Mouse (Mus musculus): ENCODE measurements around the gene Fbxo8. TPM values are rescaled to one million over a fixed set of nuclear protein-coding genes. Genes with fewer than 3 reads are reported as not detected.
A peak's percentile ranks its signal among the peaks of the same experiment; 100 is the strongest.

Fbxo8 gene
- total RNA-seq (2015) (26.5 and 36.7 TPM in 2 replicates), total RNA-seq (2017) (6.3 and 6.8 TPM in 2 replicates)

- ATAC-seq (replicated peaks; ENCODE audit: poor library complexity): peak; percentile 67
Measured at GRCm38 (mm10) chr8:56550558-56551360, at the start of gene Fbxo8, which contains the start of gene Cep44. Gene Fbxo8 (plus strand): TSS chr8:56551090. Gene Cep44 (minus strand): TSS chr8:56551047.

GRCm38 (mm10) chr8:56501911-56502310 is 49.0 kb upstream of the Fbxo8 start:
- no peak for ATAC-seq (replicated peaks; ENCODE audit: poor library complexity)

GRCm38 (mm10) chr8:56508318-56508951 is 42.5 kb upstream of the Fbxo8 start:
- no peak for ATAC-seq (replicated peaks; ENCODE audit: poor library complexity)

GRCm38 (mm10) chr8:56508952-56509479 is 41.9 kb upstream of the Fbxo8 start:
- no peak for ATAC-seq (replicated peaks; ENCODE audit: poor library complexity)

GRCm38 (mm10) chr8:56518848-56519247 is 32.0 kb upstream of the Fbxo8 start:
- ATAC-seq (replicated peaks; ENCODE audit: poor library complexity): no peak

- no peak for ATAC-seq (replicated peaks; ENCODE audit: poor library complexity)
Measured at GRCm38 (mm10) chr8:56520249-56520648, 30.6 kb upstream of the Fbxo8 start.

- no peak for ATAC-seq (replicated peaks; ENCODE audit: poor library complexity)
Measured at GRCm38 (mm10) chr8:56521051-56521450, 29.8 kb upstream of the Fbxo8 start.

GRCm38 (mm10) chr8:56528869-56529268 is 22.0 kb upstream of the Fbxo8 start:
- no peak for ATAC-seq (replicated peaks; ENCODE audit: poor library complexity)

- peak; percentile 90 for ATAC-seq (replicated peaks; ENCODE audit: poor library complexity)
Measured at GRCm38 (mm10) chr8:56530359-56530758, 20.5 kb upstream of the Fbxo8 start.

GRCm38 (mm10) chr8:56540706-56541105 is 10.2 kb upstream of the Fbxo8 start:
- ATAC-seq (replicated peaks; ENCODE audit: poor library complexity): no peak

GRCm38 (mm10) chr8:56547866-56548265 is 3.0 kb upstream of the Fbxo8 start:
- ATAC-seq (replicated peaks; ENCODE audit: poor library complexity): peak; percentile 29

GRCm38 (mm10) chr8:56551361-56551852 is 517 bp downstream of the Fbxo8 start:
- peak; percentile 83 for ATAC-seq (replicated peaks; ENCODE audit: poor library complexity)

- ATAC-seq (replicated peaks; ENCODE audit: poor library complexity): no peak
Measured at GRCm38 (mm10) chr8:56552045-56552444, 1.2 kb downstream of the Fbxo8 start.

GRCm38 (mm10) chr8:56552551-56553103 is 1.7 kb downstream of the Fbxo8 start:
- no peak for ATAC-seq (replicated peaks; ENCODE audit: poor library complexity)

GRCm38 (mm10) chr8:56564399-56565047 is 13.6 kb downstream of the Fbxo8 start:
- ATAC-seq (replicated peaks; ENCODE audit: poor library complexity): no peak

GRCm38 (mm10) chr8:56566856-56567255 is 16.0 kb downstream of the Fbxo8 start:
- no peak for ATAC-seq (replicated peaks; ENCODE audit: poor library complexity)

- no peak for ATAC-seq (replicated peaks; ENCODE audit: poor library complexity)
Measured at GRCm38 (mm10) chr8:56580918-56581317, 30.0 kb downstream of the Fbxo8 start.

- peak; percentile 55; the same call in 1 of the 2 replicates for ATAC-seq (replicated peaks; ENCODE audit: poor library complexity)
Measured at GRCm38 (mm10) chr8:56582841-56583240, 32.0 kb downstream of the Fbxo8 start.

GRCm38 (mm10) chr8:56589004-56589403 is 38.1 kb downstream of the Fbxo8 start:
- ATAC-seq (replicated peaks; ENCODE audit: poor library complexity): no peak

GRCm38 (mm10) chr8:56591084-56591483 is 40.2 kb downstream of the Fbxo8 start:
- no peak for ATAC-seq (replicated peaks; ENCODE audit: poor library complexity)

GRCm38 (mm10) chr8:56591502-56591901 is 40.6 kb downstream of the Fbxo8 start:
- no peak for ATAC-seq (replicated peaks; ENCODE audit: poor library complexity)
